Mouse (Mus musculus) limb, embryonic 14.5 days (tissue): Measurements from ENCODE around the gene Rln1. TPM values are rescaled to one million over a fixed set of nuclear protein-coding genes. Genes with fewer than 3 reads are reported as not detected.

Source experiments
- ATAC-seq: fragments of 200-750 bp; cut with Nextera tagmentation; 2 replicates; pipeline ENCODE4 v1.8.0; 2017; ENCODE audit warnings: low read depth, moderate number of reproducible peaks, moderate TSS enrichment; ENCODE audit not compliant: low FRiP score
- DNase-seq: peaks from one replicate; pipeline ENCODE4 v3.0.0-alpha.2; 2015; ENCODE audit warnings: low spot score
- H3K27ac ChIP-seq: fragments of 300-500 bp; sonication (generic); replicated peaks from 2 replicates; pipeline ENCODE4 v1.5.1; 2014; ENCODE audit warnings: low read depth, mild to moderate bottlenecking, low read length, moderate library complexity, mixed read lengths
- H3K27me3 ChIP-seq: fragments of 300-500 bp; sonication (generic); 2 replicates; pipeline ENCODE4 v1.6.1; 2014; ENCODE audit warnings: low read length, mixed read lengths; ENCODE audit not compliant: control insufficient read depth, insufficient read depth
- H3K36me3 ChIP-seq: fragments of 300-500 bp; sonication (generic); 2 replicates; pipeline ENCODE4 v1.6.1; 2014; ENCODE audit warnings: mild to moderate bottlenecking, low read length, moderate library complexity, mixed read lengths; ENCODE audit not compliant: control insufficient read depth, insufficient read depth
- H3K4me1 ChIP-seq: fragments of 300-500 bp; sonication (generic); 2 replicates; pipeline ENCODE4 v1.6.1; 2014; ENCODE audit warnings: antibody characterized with exemption, low read length, mixed read lengths; ENCODE audit not compliant: control insufficient read depth, insufficient read depth
- H3K4me2 ChIP-seq: fragments of 300-500 bp; sonication (generic); replicated peaks from 2 replicates; pipeline ENCODE4 v1.6.1; 2014; ENCODE audit warnings: low read depth, mild to moderate bottlenecking, low read length, moderate library complexity; ENCODE audit not compliant: severe bottlenecking
- H3K4me3 ChIP-seq: fragments of 300-500 bp; sonication (generic); replicated peaks from 2 replicates; pipeline ENCODE4 v1.5.1; 2014; ENCODE audit warnings: low read length
- H3K9ac ChIP-seq: fragments of 300-500 bp; sonication (generic); 2 replicates; pipeline ENCODE4 v1.6.1; 2014; ENCODE audit warnings: mild to moderate bottlenecking, low read depth, low read length, moderate library complexity; ENCODE audit not compliant: severe bottlenecking
- H3K9me3 ChIP-seq: fragments of 300-500 bp; sonication (generic); 2 replicates; pipeline ENCODE4 v1.6.1; 2016; ENCODE audit warnings: low read length; ENCODE audit not compliant: control insufficient read depth
- POLR2A ChIP-seq: fragments of 200-500 bp; IDR thresholded peaks from 2 replicates; pipeline ENCODE4 v1.8.0; 2012; ENCODE audit warnings: inconsistent platforms, mild to moderate bottlenecking, moderate library complexity, borderline replicate concordance; ENCODE audit not compliant: insufficient read depth, insufficient read length; ENCODE audit errors: extremely low read depth
- WGBS: fragments of 180-500 bp; shearing (Covaris S2); extraction: QIAGEN DNeasy Blood & Tissue Kit; methylation state at CpG from one replicate; pipeline ENCODE4 v1.1.7; 2014; 5-methylcytosine and 5-hydroxymethylcytosine counted together
- polyA plus RNA-seq, 2 experiments: library from polyadenylated mRNA; depleted of rRNA in 1 of 2; stranded (reverse) in 1 of 2; unstranded in 1 of 2; fragments of >200 nt; fragmentation: Nextera tagmentation in 1 of 2; extraction: Ambion mirVana in 1 of 2; gene quantifications; 2 replicates each; pipeline versions ENCODE4 v1.2.1 to v1.2.3; 2012 to 2014

Rln1 gene
- polyA plus RNA-seq, 2 experiments, result 0.19 TPM; not detected in 1

GRCm38 (mm10) chr19:29360251-29360650 is 25.8 kb upstream of the Rln1 start:
- H3K27ac ChIP-seq, result no peak overlapping the region
- DNase-seq (no peak), ATAC-seq (no peak)
- H3K9me3 ChIP-seq, result no peaks in the 10 kb centered on the region
- no peak for TF ChIP-seq POLR2A
- H3K36me3 ChIP-seq, result no peaks in the 10 kb centered on the region; the same call in 1 of the 2 replicates
- no peak overlapping the region for H3K4me3 ChIP-seq
- no peak overlapping the region for H3K9ac ChIP-seq
- WGBS, result 75% methylated on average over 5 of the region's 5 CpGs
- no peaks in the 10 kb centered on the region for H3K27me3 ChIP-seq
- H3K4me1 ChIP-seq, result 0 out of 2 replicates have a peak, but pooled peaks cover 5% of the 10 kb centered on the region
- H3K4me2 ChIP-seq, result no peak overlapping the region

DNA sequence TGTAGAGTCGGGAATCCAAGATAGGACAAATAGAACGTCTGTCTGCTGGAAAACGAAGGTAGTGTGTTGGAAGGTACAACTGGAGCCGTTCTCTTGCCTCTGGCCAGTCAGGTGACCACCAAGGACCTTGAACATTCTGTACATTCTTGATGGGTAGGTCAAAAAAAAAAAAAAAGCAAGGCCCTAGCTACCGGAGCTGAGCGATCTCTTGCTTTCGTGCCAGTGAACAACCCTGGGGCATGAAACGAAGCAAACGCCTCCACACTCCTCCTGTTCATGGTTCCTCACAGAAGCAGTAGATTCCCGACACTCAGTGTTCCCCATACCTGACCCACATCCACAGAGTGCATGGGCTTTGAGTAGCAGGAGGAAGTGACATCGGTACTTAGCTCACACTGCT is 21.8 kb upstream of the Rln1 start:
- no peak for ATAC-seq

GRCm38 (mm10) chr19:29354895-29355877 is 20.7 kb upstream of the Rln1 start:
- Histone ChIP-seq H3K27ac (no peak overlapping the region), H3K27me3 (no peaks in the 10 kb centered on the region), H3K9me3 (no peaks in the 10 kb centered on the region), H3K4me3 (peak overlapping the region; percentile 28), H3K4me2 (peak overlapping the region; percentile 67), H3K9ac (peak overlapping the region; percentile 21; the same call in 1 of the 2 replicates), H3K36me3 (no peaks in the 10 kb centered on the region; the same call in 1 of the 2 replicates), H3K4me1 (no peaks in the 10 kb centered on the region)
- DNase-seq (peak; percentile 95), ATAC-seq (peak; percentile 79)
- TF ChIP-seq POLR2A, result no peak
- WGBS, result 5% methylated on average over 20 of the region's 20 CpGs

More for the DNA sequence above, 21.8 kb upstream of the Rln1 start:
- Histone ChIP-seq H3K4me1 (0 out of 2 replicates have a peak, but pooled peaks cover 3% of the 10 kb centered on the region), H3K9me3 (no peaks in the 10 kb centered on the region), H3K27ac (no peak overlapping the region), H3K36me3 (no peaks in the 10 kb centered on the region; the same call in 1 of the 2 replicates), H3K9ac (no peak overlapping the region), H3K4me2 (no peak overlapping the region), H3K4me3 (no peak overlapping the region), H3K27me3 (no peaks in the 10 kb centered on the region)
- WGBS, result 84% methylated on average over 11 of the region's 11 CpGs
- TF ChIP-seq POLR2A, result no peak
- no peak for DNase-seq

GRCm38 (mm10) chr19:29350991-29351390 is 16.5 kb upstream of the Rln1 start:
- DNase-seq (no peak), ATAC-seq (no peak)
- H3K9me3 ChIP-seq, result no peaks in the 10 kb centered on the region
- H3K4me2 ChIP-seq, result no peak overlapping the region
- H3K36me3 ChIP-seq, result peaks cover 5% of the 10 kb centered on the region; the same call in 1 of the 2 replicates
- H3K27ac ChIP-seq, result no peak overlapping the region
- H3K27me3 ChIP-seq, result no peaks in the 10 kb centered on the region
- no peaks in the 10 kb centered on the region for H3K4me1 ChIP-seq
- TF ChIP-seq POLR2A, result no peak
- WGBS, result 59% methylated on average over 5 of the region's 5 CpGs
- no peak overlapping the region for H3K4me3 ChIP-seq
- H3K9ac ChIP-seq, result no peak overlapping the region

DNA sequence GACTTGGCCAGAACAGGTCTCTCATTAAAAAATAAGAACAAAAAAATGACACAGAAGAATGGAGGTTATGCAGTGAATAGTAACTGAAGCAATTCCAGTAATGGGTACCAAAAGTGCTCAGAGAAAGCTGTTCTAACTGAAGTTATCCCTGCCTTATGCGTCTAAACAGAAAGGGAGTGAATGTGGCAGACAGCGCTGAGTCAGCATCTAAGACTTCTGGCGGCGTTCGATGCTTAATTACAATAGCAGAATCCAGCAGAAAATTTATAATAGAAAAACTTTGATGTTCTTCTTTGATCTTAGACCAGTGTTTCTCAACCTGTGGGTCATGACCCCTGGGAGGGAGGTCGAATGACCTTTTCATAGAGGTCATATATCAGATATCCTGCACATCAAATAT is 11.2 kb upstream of the Rln1 start:
- ATAC-seq, result no peak

More for the DNA sequence above, 11.2 kb upstream of the Rln1 start:
- H3K9ac ChIP-seq, result no peak overlapping the region
- no peaks in the 10 kb centered on the region for H3K27me3 ChIP-seq
- H3K27ac ChIP-seq, result no peak overlapping the region
- H3K36me3 ChIP-seq, result peaks cover 5% of the 10 kb centered on the region; the same call in 1 of the 2 replicates
- no peak overlapping the region for H3K4me3 ChIP-seq
- WGBS, result 74% methylated on average over 6 of the region's 6 CpGs
- no peak overlapping the region for H3K4me2 ChIP-seq
- no peaks in the 10 kb centered on the region for H3K4me1 ChIP-seq
- no peak for TF ChIP-seq POLR2A
- H3K9me3 ChIP-seq, result no peaks in the 10 kb centered on the region
- no peak for DNase-seq
